Mouse (Mus musculus) left cerebral cortex, postnatal 10 days (tissue): ENCODE measurements around the gene Car12. TPM values are rescaled to one million over a fixed set of nuclear protein-coding genes. Genes with fewer than 3 reads are reported as not detected.

ENCODE experiments used
- DNase-seq, 2 experiments: peaks; one replicate each; pipeline ENCODE4 v3.0.0; 2021 to 2022; ENCODE audit warnings: low spot score in 2 of 2, mixed read lengths in 1 of 2; ENCODE audit errors: extremely low spot score in 1 of 2
- intact Hi-C: fragments of 180-260 bp; cut with DNase I; formaldehyde crosslinking; loops from one replicate; pipeline ENCODE4 v1.15.1; 2025
- total RNA-seq, 2 experiments: library from RNA; stranded (reverse); gene quantifications; 2 replicates each; pipeline ENCODE4 v1.2.3; 2021

The Car12 gene
- total RNA-seq, 2 experiments from 2014 or later, result 1.8 to 3.0 TPM

DNA sequence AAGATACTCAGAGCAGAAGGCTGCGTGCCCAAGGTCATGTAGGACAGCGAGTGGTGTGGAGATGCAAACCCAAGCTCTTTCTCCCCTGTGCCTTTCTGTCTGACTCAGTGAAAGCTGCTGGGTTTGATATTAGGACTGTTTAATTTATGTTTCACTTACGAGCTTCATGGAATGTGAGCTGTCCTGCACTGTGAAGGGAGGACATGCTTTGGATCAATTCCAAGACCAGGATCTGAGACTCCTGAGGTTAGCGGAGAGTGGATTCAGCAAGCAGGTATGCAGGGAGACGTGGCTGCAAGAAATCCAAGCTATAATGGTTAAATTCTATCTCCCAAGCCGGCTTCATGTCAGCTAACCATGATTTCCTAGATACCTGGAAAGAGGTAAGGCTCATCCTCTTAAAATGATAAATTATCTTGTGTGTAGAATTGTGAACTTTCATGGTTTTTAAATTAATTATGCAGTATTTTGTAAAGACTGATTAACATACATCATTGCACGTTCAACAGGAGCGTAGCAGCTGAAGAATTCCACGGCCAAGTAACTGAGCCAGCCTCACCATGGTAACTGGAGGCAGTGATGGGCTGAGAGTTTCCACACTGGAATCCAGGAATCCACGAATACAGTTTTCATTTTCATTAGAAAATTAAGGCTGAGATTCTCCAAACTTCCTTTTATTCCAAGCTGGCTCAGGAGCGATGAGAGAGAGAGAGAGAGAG, 5.3 kb upstream of the Car12 start:
- intact Hi-C loops, result no loop called here
- DNase-seq, result peak in 1 of 2 experiments; percentile 53

DNA sequence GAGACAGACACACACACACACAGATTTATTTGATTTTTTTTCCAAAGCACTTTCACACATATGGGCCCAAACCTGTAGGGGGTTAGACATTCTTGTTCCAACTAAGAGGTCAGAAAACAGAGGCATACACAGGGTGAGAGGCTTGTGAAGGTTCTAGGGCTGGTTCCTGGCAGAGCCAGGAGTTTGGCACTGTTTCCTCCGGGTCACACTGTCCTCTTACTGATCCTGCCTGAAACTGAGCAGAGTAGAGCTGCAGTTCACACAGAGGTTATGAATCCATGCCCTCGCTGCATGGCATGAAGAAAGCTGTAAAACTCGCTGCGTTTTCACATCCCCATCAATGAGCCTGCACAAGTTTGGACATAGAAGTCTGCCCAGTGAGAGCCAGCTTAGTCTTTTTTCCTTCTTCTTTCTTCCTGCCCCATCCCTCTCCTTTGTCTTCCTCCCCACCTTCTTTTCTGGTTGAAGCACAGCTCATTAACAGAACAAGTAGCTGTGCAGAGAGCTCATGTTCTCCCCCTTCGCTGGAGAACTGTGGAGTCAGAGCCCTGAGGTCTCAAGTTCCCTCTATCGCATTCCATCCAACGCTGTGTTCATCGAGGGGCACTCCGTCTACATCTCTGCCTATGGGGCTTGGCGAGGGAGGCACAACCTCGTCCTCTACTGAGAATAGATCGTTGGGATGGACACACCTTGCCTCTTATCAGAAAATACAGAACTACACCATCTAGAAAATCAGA, 4.5 kb upstream of the Car12 start:
- no peak for DNase-seq
- intact Hi-C loops, result no loop called here

DNA sequence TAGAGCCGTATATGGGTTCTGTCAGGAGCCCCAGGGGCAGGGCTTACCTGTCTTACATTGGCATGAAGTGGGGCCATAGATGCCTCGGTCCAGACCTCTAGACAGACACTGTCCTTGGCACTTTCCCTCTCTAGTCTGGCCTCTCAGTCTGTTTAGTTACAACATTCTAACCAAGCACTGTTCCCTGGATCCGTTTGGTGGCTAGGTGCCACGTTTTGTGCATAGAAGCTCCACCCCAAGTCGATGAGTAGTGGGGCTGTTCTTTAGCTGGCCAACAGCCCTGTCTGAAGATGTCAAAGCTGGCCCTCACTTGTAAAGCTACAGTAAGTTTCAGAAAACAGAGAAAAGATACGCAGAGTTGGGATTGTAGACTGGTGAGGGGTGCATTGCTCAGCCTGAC, 2.9 kb upstream of the Car12 start:
- intact Hi-C loops, result no loop called here
- DNase-seq, result no peak

DNA sequence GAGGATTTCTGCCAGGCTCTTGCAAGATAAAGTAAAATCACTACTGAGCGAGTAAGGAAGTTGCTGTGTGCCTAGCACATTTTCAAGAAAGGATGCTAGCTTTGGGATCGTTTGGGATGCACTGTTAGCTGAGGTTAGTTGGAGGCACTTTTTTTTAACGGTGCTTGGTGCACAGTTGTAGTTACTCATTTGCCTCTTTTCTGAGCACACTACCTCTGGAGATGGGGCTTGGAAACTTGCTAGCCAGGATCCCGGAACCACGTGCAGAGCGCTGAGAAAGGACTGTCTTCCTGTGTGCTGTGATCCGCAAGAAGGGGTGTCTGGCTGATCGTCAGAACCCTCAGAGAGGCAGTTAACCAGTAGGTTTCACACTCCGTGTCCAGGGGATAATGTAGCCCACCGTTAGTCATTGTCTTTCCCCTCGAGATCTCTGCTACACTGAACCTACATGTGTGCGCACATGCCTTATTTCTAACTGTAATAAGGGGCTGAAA, 583 bp downstream of the Car12 start:
- DNase-seq, result no peak
- intact Hi-C loops, result no loop called here

DNA sequence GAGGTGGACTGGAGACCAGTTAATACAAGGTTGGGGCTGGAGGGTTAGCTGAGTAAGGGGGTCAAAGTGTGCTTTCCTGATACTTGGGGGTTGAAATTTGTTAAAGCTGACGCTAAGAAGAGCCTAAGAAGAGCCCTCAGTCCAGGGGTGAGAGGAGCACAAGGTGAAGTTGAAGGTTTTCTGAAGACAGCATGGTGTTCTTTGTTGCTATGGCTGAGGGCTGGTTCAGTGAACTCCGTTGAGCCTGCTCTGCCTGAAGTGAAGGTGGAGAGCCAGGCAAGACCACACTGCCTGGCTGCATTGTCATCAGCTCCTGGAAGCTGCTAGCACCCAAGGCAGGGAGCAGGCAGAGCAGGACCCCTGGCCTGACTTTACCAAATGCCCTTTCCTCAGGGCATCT, 1.9 kb downstream of the Car12 start:
- intact Hi-C loops, result no loop called here
- DNase-seq, result no peak

DNA sequence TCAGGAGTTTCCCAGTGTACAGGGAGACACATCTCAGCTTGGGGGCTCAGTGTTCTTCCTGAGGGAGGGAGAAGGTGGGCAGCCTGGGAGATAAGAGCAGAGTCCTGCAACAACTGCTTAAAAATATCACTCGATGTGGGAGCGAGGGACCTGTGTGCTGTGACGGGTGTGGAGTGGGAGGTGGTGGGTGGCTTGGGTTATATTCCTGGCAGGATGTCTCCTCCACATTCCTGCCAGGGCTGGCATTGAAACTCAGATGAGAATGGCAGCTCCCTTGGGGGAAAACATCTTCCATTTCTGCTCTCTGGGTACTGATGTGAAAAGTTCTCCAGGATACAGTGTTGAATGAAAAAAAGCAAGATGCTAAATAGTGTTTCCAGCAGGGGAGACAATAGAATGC, 3.0 kb downstream of the Car12 start:
- no peak for DNase-seq
- intact Hi-C loops, result no loop called here

DNA sequence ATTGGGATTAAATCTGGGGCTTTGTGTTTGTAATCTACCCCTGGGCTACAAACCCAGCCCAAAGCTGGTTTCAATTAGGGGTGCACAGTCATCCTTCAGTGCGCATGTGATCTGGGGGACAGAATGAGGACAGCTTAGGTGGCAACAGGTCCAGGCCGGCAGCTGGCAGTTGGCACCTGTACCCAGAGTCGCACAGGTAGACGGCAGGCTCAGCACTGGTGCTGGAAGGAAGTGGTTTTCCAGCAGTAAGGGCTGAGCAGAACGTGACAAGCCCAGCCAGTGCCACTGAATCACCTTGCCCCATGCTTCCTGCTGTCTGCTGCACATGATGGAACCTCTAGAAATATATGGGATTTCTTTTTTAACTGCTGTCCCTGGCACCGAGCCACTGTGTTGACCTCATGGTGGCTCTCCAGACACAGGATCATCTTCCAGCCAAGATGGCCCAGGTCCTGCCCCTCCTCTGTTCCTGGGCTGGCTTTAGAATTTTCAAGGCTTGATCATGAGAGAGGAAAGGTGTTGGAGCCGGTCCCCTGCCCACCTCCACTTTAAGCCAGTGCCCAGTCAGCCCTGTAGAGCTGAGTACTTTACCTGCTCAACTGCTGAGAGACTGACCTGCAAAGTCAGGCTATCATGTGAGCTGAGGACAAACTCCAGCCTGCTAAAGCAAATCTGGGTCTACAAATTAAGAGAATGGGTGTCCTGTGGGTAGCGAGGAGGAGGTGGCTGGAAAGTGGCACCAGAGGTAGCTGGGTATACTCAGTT, 7.4 kb downstream of the Car12 start:
- no peak for DNase-seq
- intact Hi-C loops, result no loop called here

DNA sequence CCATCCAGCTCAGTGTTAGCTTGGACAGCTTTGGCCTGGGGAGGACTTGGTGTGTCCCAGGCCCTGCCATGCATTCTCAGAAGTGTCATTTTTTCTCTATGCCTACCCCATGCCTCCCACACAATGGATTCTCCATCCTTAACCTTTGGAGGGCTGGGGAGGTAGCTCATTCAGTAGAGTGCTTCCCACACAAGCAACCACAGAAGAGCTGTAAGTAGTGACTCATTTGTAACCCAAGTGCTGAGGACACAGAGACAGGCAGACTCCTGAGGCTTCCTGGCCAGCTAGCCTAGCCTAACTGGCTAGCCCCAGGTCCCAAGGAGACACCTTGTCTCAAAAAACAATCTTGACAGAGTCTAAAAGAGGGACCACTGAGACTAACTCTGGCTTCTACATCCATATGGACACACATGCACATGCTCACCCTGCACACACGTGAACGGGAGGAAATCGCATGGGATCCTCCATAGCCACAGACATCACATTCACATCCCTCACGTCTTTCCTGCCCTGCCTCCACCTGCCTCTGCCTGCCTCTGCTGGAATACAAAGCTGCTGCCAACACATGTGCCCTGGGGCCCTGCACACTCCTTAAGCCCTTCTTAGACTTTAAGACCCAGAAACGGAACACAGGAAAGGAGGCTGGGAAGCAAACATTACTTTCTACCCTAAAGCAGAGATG, 8.8 kb downstream of the Car12 start:
- intact Hi-C loops, result no loop called here

DNA sequence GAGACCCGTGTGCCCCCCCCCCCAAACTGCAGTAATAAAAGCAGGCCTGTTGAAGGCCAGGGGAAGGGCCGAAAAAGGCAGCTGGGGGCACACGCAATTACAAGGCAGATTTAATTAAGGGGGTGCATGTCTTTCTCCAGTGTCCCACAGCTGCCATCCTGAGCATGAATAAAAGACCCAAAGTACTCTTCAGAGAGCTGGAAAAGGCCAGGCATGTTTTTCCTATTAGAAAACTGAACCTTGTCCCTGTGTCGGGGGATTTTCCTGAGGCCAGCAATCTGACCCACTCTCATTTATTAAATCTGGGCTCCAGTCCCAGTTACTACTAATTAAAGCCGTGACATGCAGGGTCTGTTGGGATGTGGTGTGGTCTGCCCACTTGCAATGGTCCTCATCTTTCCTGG, 9.4 kb downstream of the Car12 start:
- intact Hi-C loops, result no loop called here
- DNase-seq, result no peak

More for the DNA sequence above, 8.8 kb downstream of the Car12 start:
- no peak for DNase-seq

DNA sequence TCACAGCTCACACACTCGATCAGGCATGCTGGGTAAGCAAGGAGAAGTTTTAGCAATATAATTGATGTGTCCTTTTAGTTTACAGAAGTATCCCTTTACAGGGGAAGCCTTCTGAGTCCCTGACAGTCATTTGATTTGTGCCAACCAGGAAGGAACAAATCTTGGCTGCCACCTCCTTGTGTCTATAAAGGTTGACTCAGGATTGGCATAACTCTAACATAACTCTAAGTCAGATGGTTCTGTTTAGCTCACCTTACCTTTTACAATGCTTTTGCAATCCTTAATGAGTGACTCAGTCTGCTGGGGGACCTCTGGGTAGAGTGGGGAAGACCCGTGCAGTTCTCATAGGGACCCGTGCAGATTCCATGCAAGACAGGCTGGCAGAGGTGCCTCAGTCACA, 12.1 kb downstream of the Car12 start:
- DNase-seq, result no peak
- intact Hi-C loops, result no loop called here

DNA sequence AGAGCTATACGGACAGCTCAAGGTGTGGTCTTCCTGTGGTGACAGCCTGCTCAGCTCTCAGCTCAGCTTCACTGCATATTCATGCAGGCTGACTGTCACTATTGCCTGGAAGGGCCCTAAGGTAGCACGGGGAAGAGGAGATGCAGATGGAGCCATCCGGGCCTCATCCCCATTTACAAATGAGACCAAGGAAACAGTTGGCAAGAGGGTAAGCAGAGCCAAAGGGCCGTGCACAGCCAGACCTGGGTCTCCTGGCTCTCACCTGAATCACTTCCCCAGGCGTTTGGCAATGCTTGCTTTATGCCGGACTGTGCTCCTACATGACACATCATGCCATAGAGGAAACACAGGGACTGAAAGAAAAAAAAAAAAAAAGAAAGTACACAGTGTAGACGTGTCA, 13.8 kb downstream of the Car12 start:
- intact Hi-C loops, result no loop called here
- DNase-seq, result no peak

DNA sequence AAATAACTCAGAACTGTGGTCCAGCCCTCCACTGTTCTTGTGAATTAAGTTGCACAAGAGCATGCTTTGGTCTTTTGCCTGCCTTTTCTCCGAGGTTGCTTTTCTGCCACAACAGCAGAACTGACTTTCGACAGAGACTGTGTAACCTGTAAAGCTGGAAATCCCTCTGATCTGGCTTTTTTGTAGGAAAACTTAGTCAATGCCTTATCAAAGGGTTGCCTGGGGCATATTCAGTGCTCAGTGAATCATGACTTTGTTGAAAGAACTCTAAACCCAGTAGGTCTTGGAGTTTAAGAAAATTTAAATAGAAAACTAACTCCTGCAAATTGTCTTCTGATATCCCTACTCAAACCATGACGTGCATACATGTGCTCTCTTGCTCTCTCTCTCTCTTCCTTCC, 17.1 kb downstream of the Car12 start:
- intact Hi-C loops, result no loop called here
- no peak for DNase-seq

DNA sequence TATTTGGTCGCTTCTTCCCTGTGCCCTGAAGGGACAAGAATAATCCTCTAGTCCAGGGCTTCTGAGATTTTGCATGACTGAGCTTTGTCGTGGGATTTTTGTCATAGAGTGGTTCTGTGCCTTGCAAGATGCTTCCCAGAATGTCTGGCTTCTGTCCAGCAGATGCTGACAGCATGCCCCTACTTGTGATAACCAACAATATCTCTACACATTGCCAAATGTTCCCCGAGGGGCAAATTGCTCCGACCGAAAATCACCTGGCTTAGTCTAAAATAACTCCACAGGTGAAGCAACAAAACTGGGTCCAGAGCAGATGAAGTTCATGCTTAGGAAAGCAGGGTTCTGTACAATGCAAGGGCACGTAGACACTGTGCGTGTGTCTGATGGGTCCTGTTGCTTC, 17.8 kb downstream of the Car12 start:
- intact Hi-C loops, result no loop called here
- no peak for DNase-seq

DNA sequence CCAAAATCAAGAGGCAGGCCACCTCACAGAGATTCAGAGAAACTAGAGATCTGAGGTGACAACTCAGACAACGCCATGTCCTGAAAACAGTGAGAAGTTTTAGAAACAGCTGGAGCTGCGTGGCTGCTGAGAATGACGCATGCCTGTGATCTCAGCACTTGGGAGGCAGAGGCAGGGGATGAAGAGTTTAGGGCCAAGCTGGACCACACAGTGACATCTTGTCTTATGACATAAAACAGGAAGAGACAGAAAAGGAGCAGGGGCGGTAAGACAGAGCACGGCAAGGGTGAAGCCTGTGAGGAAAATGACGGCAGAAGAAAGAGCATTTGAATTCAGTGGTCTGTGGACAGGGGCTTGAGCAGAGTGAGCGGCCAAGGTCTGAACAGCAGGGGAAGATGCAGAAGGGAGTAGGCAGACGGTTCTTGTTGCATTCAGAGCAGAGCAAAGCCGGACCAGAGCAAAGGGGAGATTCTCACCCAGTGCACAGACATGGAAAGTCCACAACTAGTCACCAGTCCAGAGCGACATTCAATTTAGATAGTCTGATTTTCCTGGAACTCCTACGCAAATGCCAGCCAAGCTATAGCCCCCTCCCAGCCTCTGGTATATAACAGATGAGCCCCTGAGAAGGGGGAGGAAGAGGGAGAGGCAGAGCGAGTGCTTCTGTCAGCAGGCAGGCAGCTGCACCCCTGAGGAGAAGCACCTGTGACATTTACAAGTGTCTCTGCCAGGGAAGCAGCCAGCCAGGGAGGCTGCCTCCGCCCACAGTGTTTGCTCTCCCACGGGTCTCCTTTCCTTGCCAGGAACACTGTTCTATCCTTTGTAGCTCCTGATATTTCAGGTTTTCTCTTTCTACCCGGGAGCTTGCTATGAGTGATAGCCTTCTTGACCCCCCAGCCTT, 19.6 kb downstream of the Car12 start:
- DNase-seq, result no peak
- intact Hi-C loops, result no loop called here

DNA sequence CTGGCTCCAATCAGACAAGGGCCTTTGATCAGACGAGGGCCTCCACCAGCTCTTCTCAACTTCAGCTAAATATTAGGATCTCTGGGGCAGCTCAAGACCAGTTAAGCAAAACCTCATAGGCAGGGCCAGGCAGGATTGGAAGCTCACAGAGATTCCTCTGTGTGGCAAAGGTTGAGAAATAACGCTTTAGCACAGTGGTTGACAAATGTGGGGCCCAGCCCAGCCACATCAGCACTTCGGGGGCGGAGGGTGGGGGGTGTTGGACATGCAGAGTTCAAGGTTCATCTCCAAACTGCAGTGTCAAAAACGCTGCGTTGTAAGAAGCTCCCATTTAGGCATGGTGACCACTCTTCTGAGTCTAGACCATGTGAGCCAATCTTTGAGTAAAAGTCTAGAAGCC, 21.1 kb downstream of the Car12 start:
- no peak for DNase-seq
- intact Hi-C loops, result no loop called here

DNA sequence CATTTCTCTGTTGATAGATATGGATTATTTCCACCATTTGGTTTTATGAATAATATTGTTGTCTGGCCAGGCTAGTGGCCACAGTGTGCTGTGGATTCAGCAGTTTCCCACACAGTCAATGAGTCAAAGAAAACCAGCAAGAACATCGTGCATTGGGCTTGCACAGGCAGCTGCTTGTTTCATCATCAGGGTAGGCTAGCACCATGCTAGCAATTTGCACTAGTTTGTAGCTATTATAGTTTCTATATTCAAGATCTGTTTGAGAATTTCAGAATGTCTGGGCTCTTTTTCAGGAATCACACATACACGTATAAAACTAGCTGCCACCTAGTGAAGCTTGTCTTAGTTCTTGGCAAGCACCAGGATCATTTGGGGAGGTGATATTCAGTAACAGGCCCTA, 21.6 kb downstream of the Car12 start:
- intact Hi-C loops, result no loop called here
- no peak for DNase-seq

DNA sequence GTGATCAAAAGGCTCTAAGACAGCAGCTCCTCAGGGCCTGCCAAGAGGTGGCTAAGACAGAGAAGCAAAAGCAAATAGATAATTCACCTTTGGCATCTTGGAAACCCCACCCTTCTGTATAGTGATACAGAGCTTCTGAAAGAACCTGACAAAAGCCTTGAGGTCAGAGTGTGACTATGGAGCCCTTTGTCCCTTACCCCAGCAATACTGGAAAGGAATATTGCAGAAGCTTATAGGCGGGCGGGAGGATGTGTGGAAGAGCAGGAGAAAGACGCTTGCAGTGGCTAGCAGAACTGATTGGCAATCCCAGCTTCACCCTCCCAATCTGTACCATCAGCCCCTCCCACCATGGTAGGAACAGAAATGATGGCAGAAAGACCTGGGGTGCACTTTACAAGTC, 22.5 kb downstream of the Car12 start:
- DNase-seq, result no peak

DNA sequence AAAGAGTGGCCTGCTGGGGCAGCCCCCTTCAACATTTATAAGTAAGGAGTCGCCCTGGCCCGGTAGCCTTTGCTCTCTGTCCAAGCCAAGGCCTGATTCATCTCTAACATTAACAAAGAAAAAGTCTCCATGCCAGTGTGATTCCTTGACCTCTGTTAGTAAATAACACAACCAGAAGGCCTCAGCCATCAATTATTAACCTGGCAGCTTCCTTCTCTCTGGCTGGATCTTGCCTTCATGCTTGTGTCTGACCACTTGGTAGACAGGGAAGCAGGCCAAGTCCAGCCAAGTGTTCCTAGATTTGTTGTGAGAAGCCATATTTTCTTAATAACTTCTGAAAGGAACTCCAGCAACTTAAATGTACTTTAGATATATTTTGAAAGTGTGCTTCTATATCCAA, 23.1 kb downstream of the Car12 start:
- no peak for DNase-seq
- intact Hi-C loops, result no loop called here

More for the DNA sequence above, 22.5 kb downstream of the Car12 start:
- intact Hi-C loops, result no loop called here
